Mouse (Mus musculus) fat pad, adult 2 months (tissue): ENCODE results near the gene Bag6.

ENCODE experiments used
- DNase-seq: peaks from one replicate; pipeline ENCODE4 v3.0.0-alpha.2; 2011; ENCODE audit warnings: low read depth, low spot score; ENCODE audit errors: extremely low read depth

Bag6 gene

DNA sequence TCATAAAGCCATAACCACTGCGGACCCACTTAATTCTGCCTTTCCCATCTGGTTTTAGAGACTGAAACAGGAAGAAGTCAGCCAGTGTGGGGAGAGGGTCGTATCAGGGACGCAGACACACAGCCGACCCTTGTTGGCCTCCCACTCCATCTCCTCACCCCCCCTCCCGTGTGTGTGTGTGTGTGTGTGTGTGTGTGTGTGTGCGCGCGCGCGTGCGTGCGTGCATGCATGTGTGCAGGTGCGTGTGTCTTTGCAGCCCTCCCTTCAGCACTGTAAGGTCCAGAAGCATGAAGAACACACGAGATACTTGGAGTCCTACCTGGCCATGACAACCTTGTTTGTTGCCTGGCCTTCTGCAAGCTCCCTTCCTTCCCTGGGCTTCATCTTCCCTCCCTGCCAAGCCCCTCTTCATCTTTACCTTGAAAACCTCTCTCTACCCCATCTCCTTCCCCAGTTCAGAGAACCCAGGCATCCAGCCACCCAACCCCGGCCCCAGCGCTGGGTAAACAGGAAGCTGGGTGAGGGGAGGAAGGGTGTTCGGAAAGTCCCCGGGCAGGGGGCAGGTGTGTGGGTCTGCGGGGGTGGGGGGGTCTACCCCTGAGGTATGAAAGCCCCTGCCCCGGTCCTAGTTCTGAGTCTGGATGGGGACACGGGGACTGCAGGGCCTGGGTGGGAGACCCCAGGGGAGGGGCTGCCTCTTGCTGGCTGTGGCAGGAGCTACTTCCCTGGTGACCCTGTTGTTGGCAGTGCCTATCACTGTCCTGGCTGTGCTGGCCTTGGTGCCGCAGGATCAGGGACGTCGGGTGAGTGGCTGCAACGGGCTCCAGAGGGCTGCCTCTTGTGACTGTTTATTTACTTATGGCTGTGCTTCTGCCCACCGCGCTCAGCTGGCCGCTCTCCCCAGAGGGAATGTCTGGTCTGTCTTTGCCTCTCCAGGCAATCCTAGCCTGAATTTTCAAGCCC is 59.2 kb downstream of the Bag6 start, which contains the start of gene Ltb:
TSS of gene Ltb (plus strand) at position 559 of the 963 bp plus-strand sequence.
- no peak for DNase-seq

DNA sequence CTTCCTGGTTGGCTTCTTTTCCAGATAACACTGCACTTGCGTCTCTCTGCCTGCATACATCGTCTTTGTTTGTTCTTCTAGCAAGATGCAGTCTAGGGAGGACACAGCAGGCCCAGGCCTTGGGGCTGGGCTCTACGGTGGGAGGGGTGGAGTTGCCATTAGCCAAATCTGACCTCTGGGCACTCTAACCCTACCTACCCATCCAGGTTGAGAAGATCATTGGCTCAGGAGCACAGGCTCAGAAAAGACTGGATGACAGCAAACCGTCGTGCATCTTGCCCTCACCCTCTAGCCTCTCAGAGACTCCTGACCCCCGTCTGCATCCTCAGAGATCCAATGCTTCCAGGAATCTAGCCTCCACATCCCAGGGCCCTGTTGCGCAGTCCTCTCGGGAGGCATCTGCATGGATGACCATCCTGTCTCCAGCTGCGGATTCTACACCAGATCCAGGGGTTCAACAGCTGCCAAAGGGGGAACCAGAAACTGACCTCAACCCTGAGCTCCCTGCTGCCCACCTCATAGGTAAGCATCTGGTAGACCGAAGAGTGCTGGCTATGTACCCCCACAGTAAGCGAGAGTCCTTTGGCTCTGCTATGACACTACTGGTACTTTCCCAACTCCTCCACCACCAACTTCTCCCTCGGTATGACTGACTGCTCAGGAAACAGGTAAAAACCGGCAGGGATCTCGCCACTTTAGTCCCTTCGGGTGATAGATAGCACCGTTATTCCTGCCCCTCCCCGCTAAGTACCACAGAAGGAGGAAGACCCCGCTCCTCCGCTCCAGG is 60.1 kb downstream of the Bag6 start:
- no peak for DNase-seq

DNA sequence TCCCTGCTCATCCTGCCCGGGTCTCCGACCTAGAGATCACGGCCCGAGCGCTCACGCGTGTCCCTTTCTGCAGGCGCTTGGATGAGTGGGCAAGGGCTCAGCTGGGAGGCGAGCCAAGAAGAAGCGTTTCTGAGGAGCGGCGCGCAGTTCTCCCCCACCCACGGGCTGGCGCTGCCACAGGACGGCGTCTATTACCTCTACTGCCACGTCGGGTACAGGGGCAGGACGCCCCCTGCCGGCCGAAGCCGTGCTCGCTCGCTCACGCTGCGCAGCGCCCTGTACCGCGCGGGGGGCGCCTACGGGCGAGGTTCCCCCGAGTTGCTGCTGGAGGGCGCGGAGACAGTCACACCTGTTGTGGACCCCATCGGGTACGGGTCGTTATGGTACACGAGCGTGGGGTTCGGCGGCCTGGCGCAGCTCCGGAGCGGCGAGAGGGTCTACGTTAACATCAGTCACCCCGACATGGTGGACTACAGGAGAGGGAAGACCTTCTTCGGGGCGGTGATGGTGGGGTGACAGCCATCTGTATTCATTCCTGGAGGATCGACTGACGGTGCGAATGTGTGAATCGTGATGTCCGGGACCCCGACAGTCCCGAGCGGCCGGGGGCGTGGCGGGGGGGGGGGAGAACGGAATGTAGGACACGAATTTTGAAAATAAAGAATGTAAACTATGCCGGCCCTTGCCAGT is 60.8 kb downstream of the Bag6 start:
- no peak for DNase-seq

DNA sequence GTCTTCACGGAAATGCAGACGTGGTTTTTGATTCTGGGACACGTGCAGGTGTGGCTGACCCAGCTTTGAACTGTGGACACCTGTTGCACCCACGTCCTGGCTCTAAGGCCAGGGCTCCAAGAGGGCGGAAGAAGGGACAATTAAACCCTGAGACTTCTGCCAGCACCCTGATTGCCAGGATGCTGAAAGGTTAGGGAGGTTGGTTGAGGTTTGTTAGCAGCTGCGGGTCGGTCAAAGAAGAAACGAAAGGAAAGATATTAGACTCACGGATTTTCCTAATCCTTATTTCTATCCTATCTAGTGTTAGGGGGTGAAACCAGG is 61.3 kb downstream of the Bag6 start:
- no peak for DNase-seq
